Mouse (Mus musculus) myocyte (in vitro differentiated cells): ENCODE results near the gene Cdyl2.

Source experiments
- POLR2A ChIP-seq: IDR thresholded peaks from one replicate; pipeline ENCODE4 v1.6.1; 2011; ENCODE audit warnings: low read depth, mild to moderate bottlenecking, control low read depth, moderate library complexity; ENCODE audit not compliant: insufficient read length
- TCF12 ChIP-seq: IDR thresholded peaks from one replicate; pipeline ENCODE4 v1.6.1; 2011; ENCODE audit warnings: mild to moderate bottlenecking, control low read depth; ENCODE audit not compliant: poor library complexity, insufficient read depth, severe bottlenecking
- USF1 ChIP-seq: IDR thresholded peaks from one replicate; pipeline ENCODE4 v1.6.1; 2011; ENCODE audit warnings: low read depth, mild to moderate bottlenecking, control low read depth, moderate library complexity

- TF ChIP-seq TCF12, result no peak
- TF ChIP-seq USF1, result no peak
- no peak for TF ChIP-seq POLR2A
Observed at GRCm38 (mm10) chr8:116637193-116637592, 95.6 kb downstream of the Cdyl2 start.
